Mouse (Mus musculus): ENCODE measurements around the gene Adk. TPM values are rescaled to one million over a fixed set of nuclear protein-coding genes. Genes with fewer than 3 reads are reported as not detected.
"Not testable (repeated sequence)": the region's sequence is repeated elsewhere in the genome, so short reads cannot be mapped to it uniquely, and the experiment has no call there.

Adk gene
- total and polyA plus RNA-seq, 3 experiments = 69.0 to 479 (median 102) TPM

DNA sequence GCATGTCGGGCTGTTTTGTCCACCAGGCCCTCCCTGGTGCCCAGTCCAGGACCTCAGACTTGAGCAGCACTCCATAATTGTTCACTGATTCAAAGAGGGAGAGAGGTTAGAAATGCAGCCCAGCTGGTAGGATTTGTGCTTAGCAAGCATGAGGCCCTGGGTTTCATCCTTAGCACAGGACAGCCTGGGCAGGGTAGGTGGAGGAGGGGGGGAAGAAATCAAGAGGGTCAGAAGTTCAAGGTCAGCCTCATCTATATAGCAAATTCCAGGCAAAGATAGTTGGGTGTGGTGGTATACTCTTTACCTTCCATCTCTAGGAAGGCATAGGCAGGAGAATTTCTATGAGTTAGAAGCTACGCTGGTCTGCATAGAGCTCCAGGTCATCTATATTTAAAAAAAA is 419.6 kb downstream of the Adk start:
- peaks cover 2 to 4% of the 10 kb centered on the region in 2 experiments; a peak in 3 of 4 replicates for H3K27me3 ChIP-seq (ENCODE audit: control insufficient read depth in 1 of 2, insufficient read depth in 2 of 2, low read length in 2 of 2)
- H3K9ac ChIP-seq (ENCODE audit: control insufficient read depth, low read depth, low read length, poor library complexity, severe bottlenecking) = no peak overlapping the region
- H3K9me3 ChIP-seq (replicated peaks; ENCODE audit: insufficient read depth, low read length) = no peaks in the 10 kb centered on the region
- TF ChIP-seq ZKSCAN1 (IDR thresholded peaks at IDR 0.05; ENCODE audit: low read depth, low read length) (no peak), EP300 (IDR thresholded peaks at IDR 0.05; ENCODE audit: low read depth in 1 of 2, low read length in 2 of 2) (no peak), MAX (IDR thresholded peaks at IDR 0.05; ENCODE audit: low read length) (no peak), HCFC1 (IDR thresholded peaks at IDR 0.05; ENCODE audit: low read depth, low read length) (no peak), CHD2 (IDR thresholded peaks at IDR 0.05; ENCODE audit: low read length) (no peak), ETS1 (IDR thresholded peaks at IDR 0.05; ENCODE audit: low read depth, low read length) (no peak), BHLHE40 (IDR thresholded peaks at IDR 0.05; ENCODE audit: borderline replicate concordance, low read depth, low read length) (no peak), RCOR1 (IDR thresholded peaks at IDR 0.05; ENCODE audit: low read depth, low read length) (no peak), MAZ (IDR thresholded peaks at IDR 0.05; ENCODE audit: low read depth, low read length) (no peak), GABPA (IDR thresholded peaks at IDR 0.05; ENCODE audit: low read depth, low read length) (no peak), RAD21 (IDR thresholded peaks at IDR 0.05; ENCODE audit: low read depth, low read length) (no peak), UBTF (IDR thresholded peaks at IDR 0.05; ENCODE audit: borderline replicate concordance, insufficient read depth, low read depth, low read length) (no peak), POLR2A (IDR thresholded peaks at IDR 0.05; ENCODE audit: control insufficient read depth in 1 of 2, insufficient read depth in 1 of 2, low read depth in 1 of 2, low read length in 2 of 2, poor library complexity in 1 of 2) (no peak), JUND (IDR thresholded peaks at IDR 0.05; ENCODE audit: low read depth, low read length) (no peak), SMC3 (IDR thresholded peaks at IDR 0.05; ENCODE audit: low read depth, low read length) (no peak), MAFK (IDR thresholded peaks at IDR 0.05; ENCODE audit: borderline replicate concordance, low read depth, low read length) (no peak), TCF12 (IDR thresholded peaks at IDR 0.05; ENCODE audit: low read depth, low read length) (no peak), TBP (IDR thresholded peaks at IDR 0.05; ENCODE audit: low read depth, low read length) (no peak)
- no peaks in the 10 kb centered on the region for H3K4me1 ChIP-seq (ENCODE audit: control insufficient read depth in 1 of 2, insufficient read depth in 2 of 2, low read length in 2 of 2)
- no peaks in the 10 kb centered on the region for H3K36me3 ChIP-seq (ENCODE audit: control insufficient read depth in 1 of 2, insufficient read depth in 2 of 2, low read length in 2 of 2)
- no peak overlapping the region for H3K4me3 ChIP-seq (ENCODE audit: control insufficient read depth in 1 of 2, insufficient read depth in 1 of 2, low read depth in 2 of 2, low read length in 2 of 2)
- DNase-seq (ENCODE audit: low read depth, low spot score) = no peak
- no peaks in the 10 kb centered on the region for H3K79me2 ChIP-seq (ENCODE audit: control insufficient read depth, insufficient read depth, low read length, poor library complexity)
- H3K27ac ChIP-seq (ENCODE audit: control insufficient read depth, low read depth, low read length) = no peak overlapping the region

DNA sequence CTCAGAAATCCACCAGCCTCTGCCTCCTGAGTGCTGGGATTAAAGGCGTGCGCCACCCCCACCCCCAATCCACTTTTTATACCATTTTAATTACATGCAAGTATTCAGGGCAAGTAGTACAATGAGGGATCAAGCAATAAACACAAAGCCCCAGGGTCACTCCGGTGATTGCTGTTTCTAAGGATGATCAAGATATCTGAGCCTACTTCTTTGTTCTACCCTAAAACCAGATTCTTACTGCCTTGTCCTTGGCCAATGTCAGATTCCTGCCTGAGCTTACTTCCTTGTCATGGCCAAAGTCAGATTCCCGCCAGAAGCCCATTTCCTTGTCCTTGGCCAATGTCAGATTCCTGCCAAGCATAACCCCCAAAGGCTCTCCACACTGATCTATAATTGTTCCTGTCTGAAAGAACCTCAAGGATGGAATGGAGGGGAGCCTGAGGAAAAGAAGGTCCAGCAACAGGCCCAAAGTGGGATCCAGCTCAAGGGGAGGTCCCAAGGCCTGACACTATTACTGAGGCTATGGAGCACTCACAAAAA is 422.3 kb downstream of the Adk start:
- not testable (repeated sequence) for H3K9me3 ChIP-seq (replicated peaks; ENCODE audit: insufficient read depth, low read length); H3K36me3 ChIP-seq (ENCODE audit: control insufficient read depth in 1 of 2, insufficient read depth in 2 of 2, low read length in 2 of 2); H3K79me2 ChIP-seq (ENCODE audit: control insufficient read depth, insufficient read depth, low read length, poor library complexity); H3K9ac ChIP-seq (ENCODE audit: control insufficient read depth, low read depth, low read length, poor library complexity, severe bottlenecking); DNase-seq (ENCODE audit: low read depth, low spot score); H3K27me3 ChIP-seq (ENCODE audit: control insufficient read depth in 1 of 2, insufficient read depth in 2 of 2, low read length in 2 of 2); H3K27ac ChIP-seq (ENCODE audit: control insufficient read depth, low read depth, low read length); H3K4me1 ChIP-seq (ENCODE audit: control insufficient read depth in 1 of 2, insufficient read depth in 2 of 2, low read length in 2 of 2); H3K4me3 ChIP-seq (ENCODE audit: control insufficient read depth in 1 of 2, insufficient read depth in 1 of 2, low read depth in 2 of 2, low read length in 2 of 2)
